Mouse (Mus musculus) limb, embryonic 14.5 days (tissue): Measurements from ENCODE around the gene Slc16a6. TPM values are rescaled to one million over a fixed set of nuclear protein-coding genes. Genes with fewer than 3 reads are reported as not detected.

Experiments
- ATAC-seq: fragments of 200-750 bp; cut with Nextera tagmentation; 2 replicates; pipeline ENCODE4 v1.8.0; 2017; ENCODE audit warnings: low read depth, moderate number of reproducible peaks, moderate TSS enrichment; ENCODE audit not compliant: low FRiP score
- DNase-seq: peaks from one replicate; pipeline ENCODE4 v3.0.0-alpha.2; 2015; ENCODE audit warnings: low spot score
- H3K27ac ChIP-seq: fragments of 300-500 bp; sonication (generic); replicated peaks from 2 replicates; pipeline ENCODE4 v1.5.1; 2014; ENCODE audit warnings: low read depth, mild to moderate bottlenecking, low read length, moderate library complexity, mixed read lengths
- H3K27me3 ChIP-seq: fragments of 300-500 bp; sonication (generic); 2 replicates; pipeline ENCODE4 v1.6.1; 2014; ENCODE audit warnings: low read length, mixed read lengths; ENCODE audit not compliant: control insufficient read depth, insufficient read depth
- H3K36me3 ChIP-seq: fragments of 300-500 bp; sonication (generic); 2 replicates; pipeline ENCODE4 v1.6.1; 2014; ENCODE audit warnings: mild to moderate bottlenecking, low read length, moderate library complexity, mixed read lengths; ENCODE audit not compliant: control insufficient read depth, insufficient read depth
- H3K4me1 ChIP-seq: fragments of 300-500 bp; sonication (generic); 2 replicates; pipeline ENCODE4 v1.6.1; 2014; ENCODE audit warnings: antibody characterized with exemption, low read length, mixed read lengths; ENCODE audit not compliant: control insufficient read depth, insufficient read depth
- H3K4me2 ChIP-seq: fragments of 300-500 bp; sonication (generic); replicated peaks from 2 replicates; pipeline ENCODE4 v1.6.1; 2014; ENCODE audit warnings: low read depth, mild to moderate bottlenecking, low read length, moderate library complexity; ENCODE audit not compliant: severe bottlenecking
- H3K4me3 ChIP-seq: fragments of 300-500 bp; sonication (generic); replicated peaks from 2 replicates; pipeline ENCODE4 v1.5.1; 2014; ENCODE audit warnings: low read length
- H3K9ac ChIP-seq: fragments of 300-500 bp; sonication (generic); 2 replicates; pipeline ENCODE4 v1.6.1; 2014; ENCODE audit warnings: mild to moderate bottlenecking, low read depth, low read length, moderate library complexity; ENCODE audit not compliant: severe bottlenecking
- H3K9me3 ChIP-seq: fragments of 300-500 bp; sonication (generic); 2 replicates; pipeline ENCODE4 v1.6.1; 2016; ENCODE audit warnings: low read length; ENCODE audit not compliant: control insufficient read depth
- POLR2A ChIP-seq: fragments of 200-500 bp; IDR thresholded peaks from 2 replicates; pipeline ENCODE4 v1.8.0; 2012; ENCODE audit warnings: inconsistent platforms, mild to moderate bottlenecking, moderate library complexity, borderline replicate concordance; ENCODE audit not compliant: insufficient read depth, insufficient read length; ENCODE audit errors: extremely low read depth
- WGBS: fragments of 180-500 bp; shearing (Covaris S2); extraction: QIAGEN DNeasy Blood & Tissue Kit; methylation state at CpG from one replicate; pipeline ENCODE4 v1.1.7; 2014; 5-methylcytosine and 5-hydroxymethylcytosine counted together
- polyA plus RNA-seq, 2 experiments: library from polyadenylated mRNA; depleted of rRNA in 1 of 2; stranded (reverse) in 1 of 2; unstranded in 1 of 2; fragments of >200 nt; fragmentation: Nextera tagmentation in 1 of 2; extraction: Ambion mirVana in 1 of 2; gene quantifications; 2 replicates each; pipeline versions ENCODE4 v1.2.1 to v1.2.3; 2012 to 2014

Slc16a6 gene
- polyA plus RNA-seq, 2 experiments: 2.9 to 5.9 TPM

GRCm38 (mm10) chr11:109445438-109446035, 27.9 kb downstream of the Slc16a6 start:
- no peaks in the 10 kb centered on the region for H3K27me3 ChIP-seq
- no peak for TF ChIP-seq POLR2A
- H3K27ac ChIP-seq: no peak overlapping the region
- DNase-seq: peak; percentile 72
- no peaks in the 10 kb centered on the region for H3K36me3 ChIP-seq
- 43% methylated on average over 13 of the region's 13 CpGs for WGBS
- no peak overlapping the region for H3K4me2 ChIP-seq
- H3K4me3 ChIP-seq: no peak overlapping the region
- H3K9ac ChIP-seq: no peak overlapping the region
- H3K9me3 ChIP-seq: no peaks in the 10 kb centered on the region
- no peaks in the 10 kb centered on the region for H3K4me1 ChIP-seq
- ATAC-seq: peak; percentile 58; the same call in 1 of the 2 replicates

GRCm38 (mm10) chr11:109444600-109444999, 28.8 kb downstream of the Slc16a6 start:
- Histone ChIP-seq H3K9ac (no peak overlapping the region), H3K4me2 (no peak overlapping the region), H3K9me3 (no peaks in the 10 kb centered on the region), H3K27ac (no peak overlapping the region), H3K4me3 (no peak overlapping the region), H3K36me3 (no peaks in the 10 kb centered on the region), H3K27me3 (no peaks in the 10 kb centered on the region), H3K4me1 (peaks cover 1% of the 10 kb centered on the region; the same call in 1 of the 2 replicates)
- ATAC-seq: no peak; the same call in 1 of the 2 replicates
- TF ChIP-seq POLR2A: no peak
- whole genome bisulfite sequencing: 55% methylated on average over 7 of the region's 7 CpGs
- DNase-seq: no peak

DNA sequence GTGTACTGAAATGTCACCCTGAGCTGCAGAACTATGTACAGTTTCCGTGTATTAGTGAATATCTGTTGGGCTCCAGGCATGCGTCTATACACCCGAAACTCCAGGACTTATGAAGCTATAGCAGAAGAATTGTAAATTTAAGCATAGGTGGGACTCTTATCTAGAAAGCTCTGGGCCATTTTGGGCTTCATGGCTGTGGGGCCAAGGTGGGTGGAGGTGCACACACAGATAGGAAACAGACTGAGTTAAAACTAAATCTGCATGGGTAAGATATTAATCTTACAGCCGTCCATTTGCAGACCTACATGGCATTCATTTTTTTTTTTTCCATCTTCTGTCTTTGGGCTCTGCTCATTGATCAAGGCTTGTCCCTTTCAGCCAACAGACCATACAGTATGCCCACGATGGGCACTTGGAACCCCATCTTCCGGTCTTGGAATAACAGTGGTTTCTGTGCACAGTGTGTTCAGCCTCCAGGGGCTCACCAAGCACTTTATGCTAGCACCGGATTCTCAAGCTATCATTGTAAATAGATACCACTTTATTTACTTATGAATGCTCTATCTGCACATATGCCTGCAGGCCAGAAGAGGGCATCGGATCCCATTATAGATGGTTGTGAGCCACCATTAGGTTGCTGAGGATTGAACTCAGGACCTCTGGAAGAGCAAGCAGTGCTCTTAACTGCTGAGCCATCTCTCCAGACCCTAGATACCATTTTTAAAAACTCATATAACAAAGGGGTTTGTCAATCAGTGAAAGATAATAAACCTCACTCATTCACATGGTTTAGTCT, 29.7 kb downstream of the Slc16a6 start:
- TF ChIP-seq POLR2A: no peak
- no peak overlapping the region for H3K27ac ChIP-seq
- no peak overlapping the region for H3K4me3 ChIP-seq
- DNase-seq: no peak
- no peaks in the 10 kb centered on the region for H3K9me3 ChIP-seq
- no peaks in the 10 kb centered on the region for H3K36me3 ChIP-seq
- 89% methylated on average over 8 of the region's 8 CpGs for WGBS
- H3K27me3 ChIP-seq: no peaks in the 10 kb centered on the region
- peaks cover 4% of the 10 kb centered on the region; the same call in 1 of the 2 replicates for H3K4me1 ChIP-seq
- ATAC-seq: no peak
- H3K4me2 ChIP-seq: no peak overlapping the region
- no peak overlapping the region for H3K9ac ChIP-seq

DNA sequence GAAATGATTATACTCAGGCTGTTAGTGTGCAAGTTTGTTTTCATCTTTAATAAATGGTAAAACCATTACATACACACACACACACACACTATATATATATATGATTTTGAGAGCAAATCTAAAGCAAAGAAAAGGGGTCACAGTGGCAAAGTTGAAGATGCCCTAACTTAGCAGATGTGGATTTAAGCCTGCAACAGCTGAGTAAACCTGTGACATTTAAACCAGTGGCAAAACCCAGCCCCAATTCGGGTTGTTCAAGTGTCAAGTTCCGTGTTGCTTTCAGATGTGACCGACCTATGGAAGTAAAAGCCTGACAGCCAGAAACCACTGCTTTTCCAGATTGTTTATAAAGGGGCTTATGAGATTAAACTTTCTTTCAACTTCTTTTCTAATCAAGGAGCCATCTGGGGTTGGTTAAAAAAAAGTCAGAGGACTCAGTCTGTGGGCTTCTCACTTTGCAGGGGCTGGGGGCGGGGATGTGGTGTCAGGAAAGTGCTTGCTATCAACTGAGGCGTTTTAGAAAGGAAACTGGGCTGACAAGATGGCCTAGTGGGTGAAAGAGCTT, 31.1 kb downstream of the Slc16a6 start:
- TF ChIP-seq POLR2A: no peak
- no peaks in the 10 kb centered on the region for H3K27me3 ChIP-seq

GRCm38 (mm10) chr11:109441119-109441518, 32.3 kb downstream of the Slc16a6 start:
- WGBS: 61% methylated on average over 3 of the region's 3 CpGs
- H3K9me3 ChIP-seq: no peaks in the 10 kb centered on the region
- H3K4me3 ChIP-seq: no peak overlapping the region
- no peak overlapping the region for H3K4me2 ChIP-seq
- H3K36me3 ChIP-seq: peaks cover 22% of the 10 kb centered on the region
- H3K4me1 ChIP-seq: peaks cover 4% of the 10 kb centered on the region; the same call in 1 of the 2 replicates
- no peak for TF ChIP-seq POLR2A
- H3K27ac ChIP-seq: no peak overlapping the region
- DNase-seq: no peak
- H3K27me3 ChIP-seq: no peaks in the 10 kb centered on the region
- H3K9ac ChIP-seq: no peak overlapping the region
- no peak for ATAC-seq

More for the DNA sequence above, 31.1 kb downstream of the Slc16a6 start:
- peaks cover 11% of the 10 kb centered on the region for H3K36me3 ChIP-seq
- DNase-seq (no peak), ATAC-seq (peak; percentile 23; the same call in 1 of the 2 replicates)
- no peak overlapping the region for H3K4me2 ChIP-seq
- H3K27ac ChIP-seq: no peak overlapping the region
- H3K4me1 ChIP-seq: peaks cover 4% of the 10 kb centered on the region; the same call in 1 of the 2 replicates
- WGBS: 23% methylated on average over 5 of the region's 5 CpGs
- no peak overlapping the region for H3K4me3 ChIP-seq
- H3K9me3 ChIP-seq: no peaks in the 10 kb centered on the region
- H3K9ac ChIP-seq: no peak overlapping the region
